Mouse (Mus musculus): ENCODE measurements at regions not wholly inside any gene's neighbourhood (a gene's known extent, or its start where the extent isn't known, plus 50 kb on each side); places are given as distances from the start of the nearest gene placed in this dataset.
A peak's percentile ranks its signal among the peaks of the same experiment; 100 is the strongest.
"Not testable (repeated sequence)": the region's sequence is repeated elsewhere in the genome, so short reads cannot be mapped to it uniquely, and the experiment has no call there.

DNA sequence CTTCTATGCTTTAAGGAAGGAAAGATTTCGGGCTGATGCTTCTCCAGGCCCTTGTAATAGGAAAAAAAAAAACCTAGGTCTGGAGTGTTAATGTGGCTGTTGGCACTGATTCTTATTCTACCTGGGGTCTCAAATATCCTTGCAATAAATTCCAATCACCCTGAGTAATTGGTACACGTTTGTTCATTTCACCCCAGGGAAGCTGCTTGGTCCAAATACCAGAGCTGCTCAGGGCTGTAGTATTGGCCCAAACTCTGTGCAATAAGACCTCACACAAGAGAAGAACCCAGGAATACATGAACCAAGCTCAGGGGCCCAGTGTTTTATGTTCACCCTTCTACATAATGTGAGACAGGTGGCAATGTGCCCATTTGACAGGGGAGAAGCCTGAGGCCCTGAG, 366.8 kb downstream of the Tox3 start:
- H3K36me3 ChIP-seq (ENCODE audit: control insufficient read depth, insufficient read depth) = no peaks in the 10 kb centered on the region
- H3K4me3 ChIP-seq (ENCODE audit: low read length) = no peak overlapping the region
- WGBS = 77% methylated on average over 2 of the region's 2 CpGs
- H3K27me3 ChIP-seq (ENCODE audit: control insufficient read depth, insufficient read depth, low read length) = no peaks in the 10 kb centered on the region
- H3K9me3 ChIP-seq (replicated peaks; ENCODE audit: control insufficient read depth, low read length) = peaks cover 2% of the 10 kb centered on the region; the same call in 1 of the 2 replicates
- H3K4me1 ChIP-seq (ENCODE audit: control insufficient read depth, insufficient read depth, low read length) = no peaks in the 10 kb centered on the region
- ATAC-seq (replicated peaks; ENCODE audit: extremely low read depth, insufficient read depth, low FRiP score) = no peak
- no peak overlapping the region for H3K9ac ChIP-seq (ENCODE audit: low read length)
- H3K4me2 ChIP-seq (ENCODE audit: low read depth, low read length) = no peak overlapping the region
- no peak overlapping the region for H3K27ac ChIP-seq (ENCODE audit: low read length)

DNA sequence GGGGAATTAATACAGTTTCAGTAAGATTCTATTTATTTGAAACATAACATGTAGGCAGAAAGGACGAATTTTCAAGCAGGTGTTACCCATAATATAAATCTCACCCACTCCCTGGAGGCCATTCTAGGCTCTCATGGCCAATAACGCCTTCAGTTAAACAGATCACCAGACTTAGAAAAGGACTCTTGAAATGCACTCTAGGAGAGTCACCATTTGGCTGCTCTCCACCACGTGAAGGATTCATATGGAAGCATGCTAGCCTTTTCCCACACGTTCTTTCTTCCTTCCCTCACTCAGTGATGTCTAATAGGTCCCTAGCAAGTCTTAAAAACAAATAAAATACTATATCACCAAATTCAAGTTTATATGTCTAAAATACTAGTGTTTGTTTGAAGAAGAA, 367.7 kb downstream of the Tox3 start:
- WGBS = 64% methylated on average over 4 of the region's 4 CpGs
- Histone ChIP-seq H3K9ac (ENCODE audit: low read length) (no peak overlapping the region), H3K27ac (ENCODE audit: low read length) (no peak overlapping the region), H3K9me3 (replicated peaks; ENCODE audit: control insufficient read depth, low read length) (peaks cover 2% of the 10 kb centered on the region; the same call in 1 of the 2 replicates), H3K4me3 (ENCODE audit: low read length) (no peak overlapping the region), H3K4me1 (ENCODE audit: control insufficient read depth, insufficient read depth, low read length) (no peaks in the 10 kb centered on the region; the same call in 1 of the 2 replicates), H3K36me3 (ENCODE audit: control insufficient read depth, insufficient read depth) (no peaks in the 10 kb centered on the region), H3K27me3 (ENCODE audit: control insufficient read depth, insufficient read depth, low read length) (no peaks in the 10 kb centered on the region), H3K4me2 (ENCODE audit: low read depth, low read length) (no peak overlapping the region)
- ATAC-seq (replicated peaks; ENCODE audit: extremely low read depth, insufficient read depth, low FRiP score) = no peak

DNA sequence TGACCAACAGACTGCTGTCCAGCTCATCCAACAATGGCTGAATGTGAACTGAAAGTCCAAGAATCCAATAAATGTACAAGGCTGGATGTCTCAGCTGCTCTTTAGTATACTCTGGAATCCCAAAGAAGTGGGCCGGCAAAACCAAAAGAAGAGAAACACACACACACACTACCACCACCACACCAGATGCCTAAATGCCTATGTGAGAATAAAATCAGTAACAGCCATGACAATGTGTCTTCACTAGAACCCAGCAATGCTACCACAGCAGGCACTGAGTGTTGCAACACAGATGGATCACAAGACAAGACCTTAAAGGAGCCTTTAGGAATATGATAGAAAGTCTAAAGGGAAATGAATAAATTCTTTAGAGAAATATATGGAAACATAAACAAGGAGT, 385.3 kb downstream of the Tox3 start:
- H3K4me2 ChIP-seq (ENCODE audit: low read depth, low read length) = no peak overlapping the region
- H3K4me3 ChIP-seq (ENCODE audit: low read length) = no peak overlapping the region
- H3K27ac ChIP-seq (ENCODE audit: low read length) = no peak overlapping the region
- H3K9ac ChIP-seq (ENCODE audit: low read length) = no peak overlapping the region
- no peaks in the 10 kb centered on the region for H3K4me1 ChIP-seq (ENCODE audit: control insufficient read depth, insufficient read depth, low read length)
- WGBS = 97% methylated on average over 1 of the region's 1 CpGs
- ATAC-seq (replicated peaks; ENCODE audit: extremely low read depth, insufficient read depth, low FRiP score) = no peak
- no peaks in the 10 kb centered on the region for H3K36me3 ChIP-seq (ENCODE audit: control insufficient read depth, insufficient read depth)
- no peaks in the 10 kb centered on the region for H3K9me3 ChIP-seq (replicated peaks; ENCODE audit: control insufficient read depth, low read length)
- H3K27me3 ChIP-seq (ENCODE audit: control insufficient read depth, insufficient read depth, low read length) = no peaks in the 10 kb centered on the region

DNA sequence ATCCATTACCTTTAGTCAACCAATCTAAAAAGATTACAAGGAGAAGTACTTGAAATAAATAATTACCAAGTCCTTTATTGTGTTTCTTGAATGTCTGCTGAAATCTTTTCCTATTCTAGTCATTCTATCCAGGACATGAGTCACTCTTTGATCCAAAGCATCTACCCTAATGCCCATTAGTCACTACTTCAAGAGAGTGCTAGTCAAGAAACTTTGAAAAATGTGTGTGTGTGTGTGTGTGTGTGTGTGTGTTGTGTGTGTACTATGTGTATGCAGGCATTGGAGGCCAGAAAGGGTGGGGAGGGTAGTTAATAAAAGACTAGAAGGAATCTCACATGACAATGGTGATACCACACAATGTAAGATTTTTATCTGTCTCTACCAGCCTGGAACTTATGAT, 390.7 kb downstream of the Tox3 start:
- ATAC-seq (replicated peaks; ENCODE audit: extremely low read depth, insufficient read depth, low FRiP score) = no peak
- Histone ChIP-seq H3K36me3 (ENCODE audit: control insufficient read depth, insufficient read depth) (no peaks in the 10 kb centered on the region), H3K27ac (ENCODE audit: low read length) (no peak overlapping the region), H3K4me3 (ENCODE audit: low read length) (no peak overlapping the region), H3K9ac (ENCODE audit: low read length) (no peak overlapping the region), H3K9me3 (replicated peaks; ENCODE audit: control insufficient read depth, low read length) (no peaks in the 10 kb centered on the region), H3K27me3 (ENCODE audit: control insufficient read depth, insufficient read depth, low read length) (no peaks in the 10 kb centered on the region), H3K4me1 (ENCODE audit: control insufficient read depth, insufficient read depth, low read length) (no peaks in the 10 kb centered on the region), H3K4me2 (ENCODE audit: low read depth, low read length) (no peak overlapping the region)

DNA sequence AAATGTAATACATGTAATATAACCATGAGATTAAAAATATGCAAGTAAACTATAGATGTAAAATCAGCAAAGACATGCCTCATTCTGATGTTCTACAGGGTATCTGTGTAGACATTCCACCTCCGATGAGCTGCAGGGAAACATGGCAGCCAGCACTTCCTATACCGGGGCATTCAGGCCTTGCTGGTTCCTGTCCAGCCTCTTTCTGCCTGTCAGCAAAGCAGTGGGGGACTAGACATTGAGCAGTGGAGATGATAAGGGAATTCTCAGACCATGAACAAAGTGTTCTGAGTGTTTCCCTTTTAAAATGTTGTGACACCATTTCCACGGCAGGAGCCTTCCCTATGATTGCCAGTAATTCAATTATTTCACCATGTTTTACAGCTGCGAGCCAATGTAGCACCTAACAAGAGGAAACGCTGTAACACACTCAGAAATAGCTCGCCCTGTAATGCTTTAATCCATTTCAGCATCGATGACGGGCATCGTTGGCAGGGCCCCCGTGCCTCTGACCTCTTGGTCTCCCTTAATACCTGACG, 391.6 kb downstream of the Tox3 start:
- peak; percentile 85 for ATAC-seq (replicated peaks; ENCODE audit: extremely low read depth, insufficient read depth, low FRiP score)
- 37% methylated on average over 11 of the region's 11 CpGs for WGBS
- Histone ChIP-seq H3K9ac (ENCODE audit: low read length) (no peak overlapping the region), H3K4me3 (ENCODE audit: low read length) (no peak overlapping the region), H3K27me3 (ENCODE audit: control insufficient read depth, insufficient read depth, low read length) (no peaks in the 10 kb centered on the region), H3K4me1 (ENCODE audit: control insufficient read depth, insufficient read depth, low read length) (no peaks in the 10 kb centered on the region), H3K27ac (ENCODE audit: low read length) (peak overlapping the region; percentile 8), H3K36me3 (ENCODE audit: control insufficient read depth, insufficient read depth) (no peaks in the 10 kb centered on the region), H3K9me3 (replicated peaks; ENCODE audit: control insufficient read depth, low read length) (peaks cover 1% of the 10 kb centered on the region; the same call in 1 of the 2 replicates), H3K4me2 (ENCODE audit: low read depth, low read length) (peak overlapping the region; percentile 3; the same call in 1 of the 2 replicates)

DNA sequence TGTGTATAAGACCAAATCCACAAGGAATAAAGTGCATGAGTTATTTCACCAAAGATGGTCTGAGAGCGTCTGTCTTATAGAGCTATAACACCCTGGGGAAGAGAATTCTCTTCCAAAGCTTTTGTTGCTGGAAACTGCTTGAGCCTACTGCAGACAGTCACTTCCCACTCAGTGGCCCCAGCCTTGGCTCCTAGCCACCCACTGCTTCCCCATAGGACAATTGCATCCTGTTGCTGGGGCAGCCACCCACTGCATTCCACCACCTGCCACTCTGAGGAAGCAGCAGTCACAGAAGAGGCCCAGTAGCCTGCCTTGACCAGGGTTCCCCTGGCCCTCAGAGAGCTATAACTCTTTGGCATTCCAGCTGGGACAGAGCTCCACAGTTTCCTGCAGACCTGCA, 409.3 kb downstream of the Tox3 start:
- Histone ChIP-seq H3K9ac (ENCODE audit: low read length) (no peak overlapping the region), H3K36me3 (ENCODE audit: control insufficient read depth, insufficient read depth) (no peaks in the 10 kb centered on the region), H3K9me3 (replicated peaks; ENCODE audit: control insufficient read depth, low read length) (no peaks in the 10 kb centered on the region; the same call in 1 of the 2 replicates), H3K4me1 (ENCODE audit: control insufficient read depth, insufficient read depth, low read length) (peaks cover 6% of the 10 kb centered on the region), H3K27me3 (ENCODE audit: control insufficient read depth, insufficient read depth, low read length) (no peaks in the 10 kb centered on the region), H3K4me2 (ENCODE audit: low read depth, low read length) (no peak overlapping the region), H3K27ac (ENCODE audit: low read length) (no peak overlapping the region), H3K4me3 (ENCODE audit: low read length) (no peak overlapping the region)
- ATAC-seq (replicated peaks; ENCODE audit: extremely low read depth, insufficient read depth, low FRiP score) = peak; percentile 32; the same call in 1 of the 2 replicates
- WGBS = 68% methylated on average over 1 of the region's 1 CpGs

DNA sequence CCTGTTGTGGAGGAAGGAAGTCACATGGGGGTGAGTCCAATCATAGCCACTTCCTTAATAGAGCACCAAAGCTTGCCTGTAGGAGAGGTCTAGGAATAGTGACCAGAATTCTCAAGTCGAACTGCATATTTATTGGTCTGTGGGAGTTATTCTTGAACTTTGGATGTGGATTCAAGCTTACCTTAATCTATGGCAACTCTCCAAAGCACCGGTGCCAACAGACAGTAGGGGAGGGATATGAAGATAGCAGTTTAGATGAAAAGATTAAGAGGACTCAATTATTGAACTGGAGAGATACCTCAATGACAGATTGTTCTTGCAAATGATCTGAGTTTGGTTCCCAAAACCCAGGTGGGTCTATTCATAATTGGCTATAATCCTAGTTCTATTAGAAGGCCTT, 413.6 kb downstream of the Tox3 start:
- H3K4me3 ChIP-seq (ENCODE audit: low read length) = no peak overlapping the region
- no peak for ATAC-seq (replicated peaks; ENCODE audit: extremely low read depth, insufficient read depth, low FRiP score)
- H3K9me3 ChIP-seq (replicated peaks; ENCODE audit: control insufficient read depth, low read length) = no peaks in the 10 kb centered on the region; the same call in 1 of the 2 replicates
- H3K4me2 ChIP-seq (ENCODE audit: low read depth, low read length) = no peak overlapping the region
- H3K27ac ChIP-seq (ENCODE audit: low read length) = no peak overlapping the region
- no peak overlapping the region for H3K9ac ChIP-seq (ENCODE audit: low read length)
- 80% methylated on average over 2 of the region's 2 CpGs for WGBS
- no peaks in the 10 kb centered on the region for H3K27me3 ChIP-seq (ENCODE audit: control insufficient read depth, insufficient read depth, low read length)
- H3K4me1 ChIP-seq (ENCODE audit: control insufficient read depth, insufficient read depth, low read length) = peaks cover 6% of the 10 kb centered on the region
- H3K36me3 ChIP-seq (ENCODE audit: control insufficient read depth, insufficient read depth) = no peaks in the 10 kb centered on the region

DNA sequence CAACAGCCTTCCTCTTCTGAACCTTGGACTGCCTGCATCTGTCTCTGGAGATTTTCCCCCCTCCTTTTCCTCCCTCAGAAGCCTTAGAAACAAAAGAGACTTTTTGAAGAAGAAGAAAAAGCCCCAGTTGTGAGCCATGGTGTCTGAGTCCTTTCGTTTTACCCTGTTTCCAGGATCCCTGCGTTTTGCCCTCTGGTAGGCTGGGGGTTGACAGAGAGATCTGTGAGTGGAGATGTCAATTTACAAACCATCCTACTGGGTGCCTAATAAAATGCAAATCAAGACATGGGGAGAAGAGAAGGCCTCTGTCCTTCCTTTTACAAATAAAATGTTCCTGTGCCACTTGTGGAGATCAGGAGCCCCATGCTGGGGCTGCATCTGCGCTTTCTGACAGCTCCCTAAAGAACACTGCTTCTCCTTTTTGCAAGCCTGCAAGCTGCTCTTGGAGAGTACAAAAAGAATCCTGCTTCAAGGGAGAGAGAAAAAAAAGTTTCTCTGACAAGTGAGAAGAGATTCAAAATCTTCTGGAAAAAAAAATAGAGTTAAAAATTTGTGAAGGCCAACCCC, 421.4 kb downstream of the Tox3 start:
- Histone ChIP-seq H3K4me1 (ENCODE audit: control insufficient read depth, insufficient read depth, low read length) (no peaks in the 10 kb centered on the region), H3K36me3 (ENCODE audit: control insufficient read depth, insufficient read depth) (no peaks in the 10 kb centered on the region), H3K9me3 (replicated peaks; ENCODE audit: control insufficient read depth, low read length) (no peaks in the 10 kb centered on the region), H3K4me3 (ENCODE audit: low read length) (no peak overlapping the region), H3K27me3 (ENCODE audit: control insufficient read depth, insufficient read depth, low read length) (no peaks in the 10 kb centered on the region), H3K27ac (ENCODE audit: low read length) (no peak overlapping the region), H3K9ac (ENCODE audit: low read length) (no peak overlapping the region), H3K4me2 (ENCODE audit: low read depth, low read length) (no peak overlapping the region)
- no peak for ATAC-seq (replicated peaks; ENCODE audit: extremely low read depth, insufficient read depth, low FRiP score)
- WGBS = 34% methylated on average over 3 of the region's 3 CpGs

DNA sequence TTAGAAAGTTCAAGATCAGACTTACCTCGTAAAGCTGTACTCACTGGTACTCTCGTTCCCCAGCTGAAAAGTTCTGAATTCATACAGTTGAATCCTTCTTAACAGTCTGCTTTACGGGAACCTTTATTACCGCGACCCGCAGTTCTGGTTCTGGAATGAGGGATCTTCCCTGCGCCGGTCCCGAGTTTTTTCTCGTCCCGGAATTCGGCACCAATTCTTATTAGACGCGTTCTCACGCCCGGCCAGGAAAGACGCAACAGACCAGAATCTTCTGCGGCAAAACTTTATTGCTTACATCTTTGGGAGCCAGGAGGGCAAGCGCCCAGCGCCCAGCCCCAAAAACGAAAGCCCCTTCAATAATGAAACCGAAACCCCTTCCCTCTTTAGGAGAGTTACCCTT, 423.4 kb downstream of the Tox3 start:
- H3K4me2 ChIP-seq (ENCODE audit: low read depth, low read length); H3K4me1 ChIP-seq (ENCODE audit: control insufficient read depth, insufficient read depth, low read length); H3K36me3 ChIP-seq (ENCODE audit: control insufficient read depth, insufficient read depth); H3K27me3 ChIP-seq (ENCODE audit: control insufficient read depth, insufficient read depth, low read length); H3K27ac ChIP-seq (ENCODE audit: low read length); H3K9me3 ChIP-seq (replicated peaks; ENCODE audit: control insufficient read depth, low read length); H3K9ac ChIP-seq (ENCODE audit: low read length); ATAC-seq (replicated peaks; ENCODE audit: extremely low read depth, insufficient read depth, low FRiP score); H3K4me3 ChIP-seq (ENCODE audit: low read length): not testable (repeated sequence)
- 93% methylated on average over 3 of the region's 22 CpGs for WGBS
